Mouse (Mus musculus) ES-Bruce4 (cell line): ENCODE measurements around the gene Zc3h12d. TPM values are rescaled to one million over a fixed set of nuclear protein-coding genes. Genes with fewer than 3 reads are reported as not detected.

Experiments used
- H3K27ac ChIP-seq: 2 replicates; pipeline ENCODE4 v1.5.1; 2012; ENCODE audit warnings: low read length, inconsistent platforms; ENCODE audit not compliant: insufficient read depth
- H3K27me3 ChIP-seq: 2 replicates; pipeline ENCODE4 v1.6.1; 2012; ENCODE audit warnings: mild to moderate bottlenecking, low read length, inconsistent platforms; ENCODE audit not compliant: control insufficient read depth, poor library complexity, insufficient read depth, severe bottlenecking
- H3K36me3 ChIP-seq: 2 replicates; pipeline ENCODE4 v1.6.1; 2012; ENCODE audit warnings: inconsistent platforms, mild to moderate bottlenecking, low read length, moderate library complexity; ENCODE audit not compliant: control insufficient read depth, poor library complexity, insufficient read depth, severe bottlenecking
- H3K4me1 ChIP-seq: one replicate; pipeline ENCODE4 v1.8.1; 2011; ENCODE audit warnings: low read length; ENCODE audit not compliant: control insufficient read depth, insufficient read depth
- H3K4me3 ChIP-seq: 2 replicates; pipeline ENCODE4 v1.5.1; 2011; ENCODE audit warnings: low read depth, mild to moderate bottlenecking, low read length
- H3K9ac ChIP-seq: 2 replicates; pipeline ENCODE4 v1.6.1; 2012; ENCODE audit warnings: low read depth, mild to moderate bottlenecking, inconsistent platforms; ENCODE audit not compliant: poor library complexity, severe bottlenecking
- H3K9me3 ChIP-seq: replicated peaks from 2 replicates; pipeline ENCODE4 v1.6.1; 2012; ENCODE audit warnings: mild to moderate bottlenecking, low read length, inconsistent platforms; ENCODE audit not compliant: control insufficient read depth, poor library complexity, insufficient read depth, severe bottlenecking
- CTCF ChIP-seq: IDR thresholded peaks from one replicate; pipeline ENCODE4 v1.8.1; 2011; ENCODE audit warnings: low read depth, low read length
- EP300 ChIP-seq: IDR thresholded peaks from 2 replicates; pipeline ENCODE4 v1.6.1; 2011; ENCODE audit warnings: low read depth, low read length; ENCODE audit not compliant: insufficient read depth
- POLR2A ChIP-seq: IDR thresholded peaks from one replicate; pipeline ENCODE4 v1.8.1; 2011; ENCODE audit warnings: low read length; ENCODE audit not compliant: insufficient read depth
- polyA plus RNA-seq: library from polyadenylated mRNA; stranded (reverse); fragments of >200 nt; gene quantifications from 2 replicates; pipeline ENCODE4 v1.2.4, GENCODE M21; 2011; ENCODE audit warnings: low read depth; ENCODE audit not compliant: missing spikeins, insufficient read depth, insufficient read length

Zc3h12d gene
- polyA plus RNA-seq, 1 experiment: not detected

DNA sequence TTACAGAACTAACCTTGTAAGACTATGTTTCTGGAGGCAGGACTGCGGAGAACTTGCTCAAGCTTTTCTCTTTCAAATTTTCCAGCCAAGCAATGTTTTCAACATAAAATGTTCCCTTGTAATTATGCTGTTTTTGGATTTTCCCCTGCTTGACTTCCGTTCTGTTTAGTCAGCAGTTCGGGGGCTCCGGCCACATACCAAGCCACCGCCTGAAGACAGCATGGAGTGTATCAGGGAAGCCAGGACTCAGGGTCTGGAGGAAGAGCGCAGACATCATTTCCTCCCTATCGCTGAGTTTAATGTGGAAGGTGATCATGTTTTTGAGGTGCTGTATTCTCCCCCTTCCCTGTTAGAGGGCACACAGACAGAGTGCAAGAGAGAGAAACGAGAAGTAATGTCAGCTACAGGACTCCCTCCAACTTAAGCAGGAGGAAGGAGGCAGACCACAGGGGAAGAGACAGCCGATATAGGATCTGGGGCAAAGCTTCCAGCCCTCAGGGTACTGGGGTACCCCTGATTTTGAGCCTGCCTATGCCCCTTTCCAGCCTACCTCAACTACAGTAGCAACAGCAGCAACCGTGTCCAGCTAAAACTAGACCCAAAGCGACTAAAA is 56.1 kb downstream of the Zc3h12d start:
- Histone ChIP-seq H3K36me3 (no peaks in the 10 kb centered on the region), H3K27me3 (no peaks in the 10 kb centered on the region), H3K27ac (no peak overlapping the region), H3K9me3 (no peaks in the 10 kb centered on the region), H3K4me1 (no peaks in the 10 kb centered on the region), H3K4me3 (no peak overlapping the region), H3K9ac (no peak overlapping the region)
- TF ChIP-seq POLR2A (no peak), EP300 (no peak), CTCF (no peak)

DNA sequence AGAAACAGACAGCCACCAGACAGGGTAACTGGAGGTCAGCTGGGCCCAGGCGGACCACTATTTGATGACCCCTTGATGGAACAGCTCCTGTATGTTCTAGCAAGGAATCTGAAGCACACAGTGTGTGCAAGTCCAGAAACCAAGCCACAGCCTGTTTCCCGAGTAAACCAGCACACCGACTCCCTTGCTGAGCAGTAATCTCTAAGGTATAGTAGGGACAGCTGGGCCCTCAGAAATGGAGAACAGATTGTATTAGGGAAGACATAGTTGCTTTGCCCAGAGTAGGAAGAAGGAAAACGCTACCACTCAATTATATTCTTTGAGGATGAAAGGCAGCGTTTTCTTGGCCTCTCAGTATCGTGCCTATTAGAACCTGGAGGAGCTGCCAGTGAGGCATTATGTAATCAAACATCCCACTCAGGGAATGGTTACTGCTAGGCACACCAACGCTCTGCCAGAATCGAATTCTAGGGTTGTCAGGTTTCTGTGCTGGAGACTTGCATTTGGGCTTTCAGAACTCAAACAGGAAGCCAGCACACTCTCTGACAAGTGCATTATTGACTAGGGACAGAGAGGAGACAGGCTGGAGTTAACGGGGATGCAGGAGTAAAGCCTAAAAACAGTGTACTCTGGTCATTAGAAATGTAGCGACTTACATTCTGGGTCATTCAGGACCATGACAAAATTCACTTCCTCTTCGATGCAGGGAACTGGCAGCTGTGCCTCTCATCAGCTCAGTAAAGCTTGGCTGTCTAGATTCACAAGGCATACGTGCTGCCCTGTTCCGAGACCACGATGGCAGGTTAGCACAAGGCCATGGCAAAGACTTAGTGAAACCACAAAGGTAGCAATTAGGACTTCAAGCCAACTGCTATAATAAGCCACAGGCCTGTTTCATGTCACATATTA is 68.7 kb downstream of the Zc3h12d start:
- Histone ChIP-seq H3K4me3 (no peak overlapping the region), H3K9ac (no peak overlapping the region), H3K36me3 (no peaks in the 10 kb centered on the region), H3K27ac (no peak overlapping the region), H3K27me3 (no peaks in the 10 kb centered on the region), H3K4me1 (no peaks in the 10 kb centered on the region), H3K9me3 (0 out of 2 replicates have a peak, but pooled peaks cover 3% of the 10 kb centered on the region)
- TF ChIP-seq EP300 (no peak), CTCF (no peak), POLR2A (no peak)

DNA sequence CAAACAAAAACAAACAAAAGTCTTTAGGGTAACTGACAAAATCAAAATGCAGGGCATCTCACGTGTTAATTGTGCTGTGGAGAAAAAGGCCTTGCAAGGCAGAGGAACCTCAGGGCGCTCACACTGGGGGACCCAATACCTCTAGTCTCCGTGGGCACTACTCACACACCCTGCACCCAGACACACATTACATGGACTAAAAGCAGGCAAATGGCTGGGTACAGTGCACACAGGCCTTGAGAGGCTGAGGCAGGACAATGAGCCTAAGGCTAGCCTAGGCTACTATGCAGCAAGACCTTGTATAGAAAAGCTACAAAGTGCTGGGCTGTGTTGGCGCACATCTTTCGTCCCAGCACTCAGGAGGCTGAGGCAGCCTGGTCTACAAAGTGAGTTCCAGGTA is 71.9 kb downstream of the Zc3h12d start:
- no peak overlapping the region for H3K4me3 ChIP-seq
- no peaks in the 10 kb centered on the region for H3K27me3 ChIP-seq
- H3K9me3 ChIP-seq: no peaks in the 10 kb centered on the region
- H3K27ac ChIP-seq: no peak overlapping the region
- no peak overlapping the region for H3K9ac ChIP-seq
- no peak for TF ChIP-seq CTCF
- TF ChIP-seq POLR2A: no peak
- TF ChIP-seq EP300: no peak
- H3K4me1 ChIP-seq: no peaks in the 10 kb centered on the region
- peaks cover 7% of the 10 kb centered on the region; the same call in 1 of the 2 replicates for H3K36me3 ChIP-seq

GRCm38 (mm10) chr10:7907151-7907550 is 74.9 kb downstream of the Zc3h12d start:
- H3K9ac ChIP-seq: no peak overlapping the region
- H3K27me3 ChIP-seq: no peaks in the 10 kb centered on the region
- H3K4me3 ChIP-seq: no peak overlapping the region
- no peaks in the 10 kb centered on the region for H3K9me3 ChIP-seq
- peaks cover 12% of the 10 kb centered on the region for H3K36me3 ChIP-seq
- H3K27ac ChIP-seq: no peak overlapping the region
- TF ChIP-seq CTCF (no peak), POLR2A (no peak), EP300 (no peak)
- no peaks in the 10 kb centered on the region for H3K4me1 ChIP-seq

- Histone ChIP-seq H3K4me1 (no peaks in the 10 kb centered on the region), H3K36me3 (peaks cover 14% of the 10 kb centered on the region), H3K9me3 (no peaks in the 10 kb centered on the region), H3K4me3 (no peak overlapping the region), H3K27me3 (no peaks in the 10 kb centered on the region), H3K9ac (no peak overlapping the region), H3K27ac (no peak overlapping the region)
- TF ChIP-seq EP300 (no peak), CTCF (no peak), POLR2A (no peak)
Observed at GRCm38 (mm10) chr10:7911268-7911667, 79.0 kb downstream of the Zc3h12d start.

Other genes starting within 250 kb of the Zc3h12d start
- gene Lrp11, start 242.7 kb upstream of the Zc3h12d start, polyA plus RNA-seq: 31.2 and 37.4 TPM in 2 replicates
- 92.5 and 99.6 TPM in 2 replicates for gene Nup43, start 165.0 kb upstream of the Zc3h12d start, polyA plus RNA-seq
- gene Pcmt1, start 151.3 kb upstream of the Zc3h12d start, polyA plus RNA-seq: 72.8 and 73.9 TPM in 2 replicates
- 18.9 and 22.0 TPM in 2 replicates for gene Lats1, start 151.3 kb upstream of the Zc3h12d start, polyA plus RNA-seq
- 58.4 and 59.1 TPM in 2 replicates for gene Katna1, start 106.5 kb upstream of the Zc3h12d start, polyA plus RNA-seq
- gene Ginm1, start 39.6 kb upstream of the Zc3h12d start, polyA plus RNA-seq: 33.6 and 39.9 TPM in 2 replicates
- 42.3 and 42.7 TPM in 2 replicates for gene Ppil4, start 39.6 kb upstream of the Zc3h12d start, polyA plus RNA-seq
- gene Tab2, start 123.8 kb downstream of the Zc3h12d start, polyA plus RNA-seq: 101 and 102 TPM in 2 replicates